Mouse (Mus musculus): ENCODE measurements around the gene Gas1. TPM values are rescaled to one million over a fixed set of nuclear protein-coding genes. Genes with fewer than 3 reads are reported as not detected.

The Gas1 gene
- total RNA-seq, 2 experiments from 2014 or later = not detected

- ATAC-seq (replicated peaks; ENCODE audit: low FRiP score, poor library complexity, severe bottlenecking) = no peak
Observed at GRCm38 (mm10) chr13:60125501-60126305, 51.5 kb downstream of the Gas1 start.

DNA sequence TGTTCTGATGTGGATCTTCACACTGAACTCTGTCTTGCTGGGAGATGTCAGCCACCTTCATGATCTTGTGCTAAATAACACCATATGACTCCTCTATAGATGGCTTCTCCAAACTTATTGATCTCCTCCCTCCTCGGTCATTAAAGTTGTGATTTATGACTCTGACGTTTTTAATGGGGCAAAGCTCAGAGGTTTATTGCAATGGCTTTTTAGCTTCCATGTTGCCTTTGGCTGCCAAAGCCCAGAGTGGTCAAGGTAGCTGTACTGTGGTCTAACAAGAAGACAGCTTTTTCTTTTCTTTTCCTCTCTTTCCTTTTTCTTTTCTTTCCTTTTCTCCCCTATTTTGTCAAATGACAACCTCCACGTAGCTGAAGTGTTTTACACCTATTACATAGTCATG is 52.1 kb downstream of the Gas1 start:
- ATAC-seq (replicated peaks; ENCODE audit: low FRiP score, poor library complexity, severe bottlenecking) = no peak

GRCm38 (mm10) chr13:60124456-60124855 is 52.7 kb downstream of the Gas1 start:
- no peak for ATAC-seq (replicated peaks; ENCODE audit: low FRiP score, poor library complexity, severe bottlenecking)
